Mouse (Mus musculus): Measurements from ENCODE around the gene Atp6v1e2.

DNA sequence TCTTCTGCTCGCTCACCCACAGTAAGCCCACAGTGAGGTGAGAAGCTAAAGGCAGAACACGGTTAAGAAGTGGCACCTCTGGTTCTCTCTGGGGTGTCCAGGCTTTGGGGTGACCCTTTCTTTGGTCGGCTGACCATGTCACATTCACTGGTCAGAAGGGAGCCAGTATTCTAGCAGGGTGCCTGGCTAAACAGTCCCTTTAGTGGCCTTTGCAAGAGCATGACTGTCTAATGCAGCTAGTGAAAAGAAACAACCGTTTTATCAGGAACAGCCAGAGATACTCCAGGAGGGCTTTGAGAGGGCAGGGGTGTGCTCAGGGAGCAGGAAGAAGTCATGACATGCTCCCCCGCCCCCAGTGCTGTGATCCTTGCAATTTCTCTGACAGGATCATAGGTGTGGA lies 36.4 kb downstream of the Atp6v1e2 start:
- TF ChIP-seq CTCF (IDR thresholded peaks at IDR 0.05; ENCODE audit: control insufficient read depth, insufficient read depth, insufficient read length) (no peak), MAX (IDR thresholded peaks at IDR 0.05) (no peak)
